Mouse (Mus musculus) liver, postnatal 0 days (tissue): Measurements from ENCODE around the gene Gm37240. TPM values are rescaled to one million over a fixed set of nuclear protein-coding genes. Genes with fewer than 3 reads are reported as not detected.

Experiments used
- ATAC-seq: fragments of 200-750 bp; cut with Nextera tagmentation; 2 replicates; pipeline ENCODE4 v1.8.0; 2017; ENCODE audit warnings: mild to moderate bottlenecking, moderate library complexity
- DNase-seq: peaks from one replicate; pipeline ENCODE4 v3.0.0-alpha.2; 2016
- H3K27ac ChIP-seq: fragments of 300-500 bp; sonication (generic); 2 replicates; pipeline ENCODE4 v1.5.1; 2014; ENCODE audit warnings: antibody characterized with exemption, moderate library complexity, mild to moderate bottlenecking, low read depth
- H3K27me3 ChIP-seq: fragments of 300-500 bp; sonication (generic); 2 replicates; pipeline ENCODE4 v1.6.1; 2014; ENCODE audit warnings: low read length, control low read depth, mixed read lengths; ENCODE audit not compliant: insufficient read depth
- H3K36me3 ChIP-seq: fragments of 300-500 bp; sonication (generic); replicated peaks from 2 replicates; pipeline ENCODE4 v1.6.1; 2014; ENCODE audit warnings: mild to moderate bottlenecking, control low read depth, low read length, moderate library complexity, mixed read lengths; ENCODE audit not compliant: insufficient read depth
- H3K4me1 ChIP-seq: fragments of 300-500 bp; sonication (generic); 2 replicates; pipeline ENCODE4 v1.6.1; 2014; ENCODE audit warnings: antibody characterized with exemption, mild to moderate bottlenecking, control low read depth; ENCODE audit not compliant: insufficient read depth
- H3K4me2 ChIP-seq: fragments of 300-500 bp; sonication (generic); 2 replicates; pipeline ENCODE4 v1.6.1; 2014; ENCODE audit warnings: low read depth, mild to moderate bottlenecking, low read length, moderate library complexity, mixed read lengths
- H3K4me3 ChIP-seq: fragments of 300-500 bp; sonication (generic); 2 replicates; pipeline ENCODE4 v1.5.1; 2014; ENCODE audit warnings: low read depth, low read length
- H3K9ac ChIP-seq: fragments of 300-500 bp; sonication (generic); replicated peaks from 2 replicates; pipeline ENCODE4 v1.6.1; 2014; ENCODE audit warnings: mild to moderate bottlenecking, moderate library complexity
- H3K9me3 ChIP-seq: fragments of 300-500 bp; sonication (generic); 2 replicates; pipeline ENCODE4 v1.6.1; 2016; ENCODE audit warnings: mild to moderate bottlenecking, control low read depth, low read length, mixed read lengths
- CTCF ChIP-seq: sonication (generic); IDR thresholded peaks from 2 replicates; pipeline ENCODE4 v1.5.1; 2016; ENCODE audit warnings: antibody characterized with exemption, low read depth
- EP300 ChIP-seq: IDR thresholded peaks from 2 replicates; pipeline ENCODE4 v1.6.1; 2016; ENCODE audit warnings: antibody characterized with exemption, low read depth, mild to moderate bottlenecking
- WGBS: fragments of 180-500 bp; shearing (Covaris S2); extraction: QIAGEN DNeasy Blood & Tissue Kit; methylation state at CpG from one replicate; pipeline ENCODE4 v1.1.7; 2014; ENCODE audit not compliant: insufficient replicate concordance; 5-methylcytosine and 5-hydroxymethylcytosine counted together
- polyA plus RNA-seq: library from polyadenylated mRNA; unstranded; fragments of >200 nt; fragmentation: Nextera tagmentation; extraction: Ambion mirVana; gene quantifications from 2 replicates; pipeline ENCODE4 v1.2.1, GENCODE M21; 2015

The Gm37240 gene
- polyA plus RNA-seq, 1 experiment from 2014 or later: 0.72 TPM

GRCm38 (mm10) chr3:85885906-85886305 is 1.4 kb downstream of the Gm37240 start:
- Histone ChIP-seq H3K4me1 (peaks cover 13% of the 10 kb centered on the region), H3K4me3 (no peak overlapping the region), H3K4me2 (peak overlapping the region; percentile 94; the same call in 1 of the 2 replicates), H3K9ac (no peak overlapping the region), H3K36me3 (no peaks in the 10 kb centered on the region), H3K27ac (no peak overlapping the region), H3K27me3 (peaks cover 10% of the 10 kb centered on the region; the same call in 1 of the 2 replicates), H3K9me3 (no peaks in the 10 kb centered on the region)
- TF ChIP-seq CTCF: no peak
- no peak for TF ChIP-seq EP300
- DNase-seq: no peak
- 47% methylated on average over 1 of the region's 1 CpGs for WGBS
- no peak for ATAC-seq

DNA sequence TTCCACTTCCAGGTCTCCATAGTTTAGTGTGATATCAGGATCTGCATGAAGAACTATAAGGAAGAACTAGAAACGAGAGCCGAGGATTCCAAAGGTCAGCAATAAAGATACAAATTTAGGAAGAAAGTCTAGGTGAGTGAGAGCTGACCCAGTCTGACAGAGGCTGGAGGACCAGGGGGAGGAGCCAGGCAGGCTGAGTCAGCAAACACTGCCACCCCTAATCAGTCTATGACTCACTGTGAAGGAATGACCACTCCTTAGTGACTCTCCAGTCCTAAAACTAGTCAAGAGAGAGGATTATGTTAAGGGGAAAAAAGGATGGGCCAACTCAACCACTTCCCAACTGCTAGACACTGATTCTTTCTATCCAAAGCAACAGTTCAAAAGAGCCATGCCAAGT is 6.6 kb downstream of the Gm37240 start:
- Histone ChIP-seq H3K9ac (no peak overlapping the region), H3K9me3 (no peaks in the 10 kb centered on the region), H3K27me3 (no peaks in the 10 kb centered on the region), H3K4me3 (no peak overlapping the region), H3K36me3 (no peaks in the 10 kb centered on the region), H3K27ac (no peak overlapping the region), H3K4me1 (no peaks in the 10 kb centered on the region), H3K4me2 (no peak overlapping the region)
- no peak for ATAC-seq
- no peak for DNase-seq
- WGBS: 69% methylated on average over 2 of the region's 2 CpGs
- TF ChIP-seq EP300: no peak
- no peak for TF ChIP-seq CTCF

GRCm38 (mm10) chr3:85880068-85880467 is 7.2 kb downstream of the Gm37240 start:
- WGBS: 71% methylated on average over 8 of the region's 8 CpGs
- Histone ChIP-seq H3K27ac (no peak overlapping the region), H3K27me3 (no peaks in the 10 kb centered on the region), H3K4me3 (no peak overlapping the region), H3K9me3 (no peaks in the 10 kb centered on the region), H3K36me3 (no peaks in the 10 kb centered on the region), H3K9ac (no peak overlapping the region), H3K4me2 (no peak overlapping the region), H3K4me1 (no peaks in the 10 kb centered on the region)
- no peak for DNase-seq
- ATAC-seq: no peak
- TF ChIP-seq CTCF: no peak
- no peak for TF ChIP-seq EP300

GRCm38 (mm10) chr3:85878911-85879310 is 8.4 kb downstream of the Gm37240 start:
- DNase-seq (no peak), ATAC-seq (no peak)
- no peaks in the 10 kb centered on the region for H3K27me3 ChIP-seq
- H3K27ac ChIP-seq: no peak overlapping the region
- H3K36me3 ChIP-seq: no peaks in the 10 kb centered on the region
- no peak overlapping the region for H3K4me2 ChIP-seq
- WGBS: 59% methylated on average over 5 of the region's 5 CpGs
- no peaks in the 10 kb centered on the region for H3K9me3 ChIP-seq
- H3K9ac ChIP-seq: no peak overlapping the region
- TF ChIP-seq EP300 (no peak), CTCF (no peak)
- H3K4me3 ChIP-seq: no peak overlapping the region
- H3K4me1 ChIP-seq: no peaks in the 10 kb centered on the region

DNA sequence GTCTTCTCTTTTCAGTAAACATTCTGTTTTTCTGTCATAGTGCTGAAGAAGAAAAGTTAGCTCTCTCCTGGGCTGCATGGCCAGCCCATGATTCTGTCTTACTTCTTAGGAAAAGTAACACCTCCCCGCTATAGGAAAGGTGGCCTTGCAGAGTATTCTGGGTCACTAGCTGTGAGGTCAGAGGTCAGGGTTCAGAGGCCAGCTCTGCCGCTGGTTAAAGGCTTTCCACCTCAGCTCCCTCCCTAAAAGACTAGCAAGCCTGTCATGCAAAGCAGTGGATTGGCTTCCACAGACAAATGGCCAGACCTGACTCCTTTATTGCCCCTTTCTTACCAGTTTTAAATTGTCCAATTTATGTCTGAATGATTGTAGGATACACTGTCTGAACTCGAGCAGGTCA is 23.3 kb downstream of the Gm37240 start:
- no peaks in the 10 kb centered on the region for H3K27me3 ChIP-seq
- H3K27ac ChIP-seq: no peak overlapping the region
- H3K4me2 ChIP-seq: no peak overlapping the region
- H3K36me3 ChIP-seq: no peaks in the 10 kb centered on the region
- no peak overlapping the region for H3K9ac ChIP-seq
- H3K9me3 ChIP-seq: peaks cover 7% of the 10 kb centered on the region
- DNase-seq: no peak
- TF ChIP-seq CTCF (no peak), EP300 (no peak)
- H3K4me1 ChIP-seq: no peaks in the 10 kb centered on the region
- WGBS: 47% methylated on average over 3 of the region's 3 CpGs
- no peak for ATAC-seq
- no peak overlapping the region for H3K4me3 ChIP-seq

DNA sequence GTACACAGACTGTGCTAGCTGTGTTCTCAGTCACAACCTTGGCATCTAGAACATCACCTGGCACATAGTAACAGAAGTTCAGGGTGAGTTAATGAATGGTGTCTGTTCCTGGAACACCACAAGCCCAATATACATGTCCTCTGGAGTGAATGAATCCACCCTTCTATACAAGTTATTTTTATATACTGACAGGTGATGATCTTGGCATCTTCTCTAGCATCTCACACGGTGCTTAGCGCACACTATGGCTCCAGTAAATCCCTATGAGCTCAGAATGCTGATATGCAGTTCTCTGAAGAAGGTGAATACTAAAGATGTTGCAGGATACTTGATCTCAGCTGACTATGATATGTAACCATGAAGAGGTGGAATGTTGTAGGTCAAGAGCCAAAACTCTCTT is 24.4 kb downstream of the Gm37240 start:
- Histone ChIP-seq H3K4me3 (no peak overlapping the region), H3K36me3 (no peaks in the 10 kb centered on the region), H3K9me3 (peaks cover 3% of the 10 kb centered on the region; the same call in 1 of the 2 replicates), H3K4me1 (peaks cover 10% of the 10 kb centered on the region; the same call in 1 of the 2 replicates), H3K4me2 (no peak overlapping the region), H3K9ac (no peak overlapping the region), H3K27me3 (no peaks in the 10 kb centered on the region), H3K27ac (no peak overlapping the region)
- DNase-seq: no peak
- TF ChIP-seq CTCF: no peak
- no peak for TF ChIP-seq EP300
- no peak for ATAC-seq
- 79% methylated on average over 2 of the region's 2 CpGs for WGBS

- TF ChIP-seq EP300: no peak
- no peak for TF ChIP-seq CTCF
- WGBS: 31% methylated on average over 5 of the region's 5 CpGs
- Histone ChIP-seq H3K27ac (no peak overlapping the region), H3K9me3 (no peaks in the 10 kb centered on the region), H3K4me3 (no peak overlapping the region), H3K36me3 (no peaks in the 10 kb centered on the region), H3K9ac (no peak overlapping the region), H3K27me3 (no peaks in the 10 kb centered on the region), H3K4me2 (no peak overlapping the region), H3K4me1 (peaks cover 12% of the 10 kb centered on the region; the same call in 1 of the 2 replicates)
- ATAC-seq (no peak), DNase-seq (no peak)
Observed at GRCm38 (mm10) chr3:85860996-85861395, 26.3 kb downstream of the Gm37240 start.
